Mouse (Mus musculus): Measurements from ENCODE around the gene Stx19.

Gene Stx19

DNA sequence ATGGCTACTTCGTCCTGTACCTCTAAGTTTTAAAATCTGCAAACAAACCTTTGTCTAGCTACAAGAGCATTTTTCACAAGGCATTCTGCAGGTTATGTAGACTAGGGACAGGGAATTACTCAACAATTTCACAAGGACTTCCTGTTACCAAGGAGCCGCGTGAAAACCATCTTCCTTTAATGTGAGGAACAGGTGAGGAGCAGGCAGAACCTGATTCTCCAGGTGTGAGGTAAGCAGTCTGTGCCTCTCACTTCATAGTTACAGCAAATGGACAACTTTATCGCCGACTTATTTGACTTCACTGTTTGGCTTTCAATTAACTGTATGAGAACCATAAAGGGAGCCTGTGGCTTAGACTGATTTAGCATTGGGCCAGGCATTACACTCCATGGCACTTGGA is at the start of gene Stx19:
Stx19 (plus strand) TSS at position 186 of the 400 bp plus-strand sequence.
- DNase-seq: no peak

DNA sequence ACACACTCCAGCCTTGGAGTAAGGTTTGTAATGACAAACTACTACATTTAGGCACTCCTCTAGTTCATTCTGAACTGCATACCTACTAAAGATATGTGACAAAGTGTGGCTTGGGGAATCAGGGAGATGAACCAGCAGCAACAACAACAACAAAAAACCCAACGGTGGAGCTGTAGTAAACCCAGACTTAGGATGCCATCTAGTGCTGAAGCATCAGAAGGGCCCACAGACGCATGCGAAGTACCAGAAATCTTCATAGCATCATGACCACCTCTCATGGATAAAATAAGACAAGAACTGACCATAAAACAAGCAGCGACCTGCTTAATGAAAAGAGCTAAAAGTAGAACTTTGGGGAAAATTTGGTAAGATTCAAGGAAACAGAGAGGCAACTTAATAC is 41.0 kb upstream of the Stx19 start:
- no peak for DNase-seq

DNA sequence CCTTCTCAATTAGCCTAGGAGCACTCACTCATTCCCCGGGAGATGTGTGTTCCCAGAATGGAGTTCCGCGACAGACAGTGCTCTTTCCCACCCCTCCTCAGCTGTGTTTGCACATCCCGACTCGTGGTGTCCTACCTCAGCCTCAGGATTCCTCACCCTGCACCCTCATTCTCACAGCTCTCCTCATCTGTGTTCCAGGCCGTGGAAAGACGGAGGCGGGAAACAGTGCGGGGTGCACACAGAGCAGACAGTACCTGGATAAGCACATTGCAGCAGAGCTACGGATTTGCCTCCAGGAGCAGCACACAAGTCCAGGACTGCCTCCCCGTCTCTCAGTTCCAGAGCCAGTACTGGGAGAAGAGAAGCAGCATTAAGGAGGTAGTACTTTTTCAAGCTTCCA is 38.4 kb upstream of the Stx19 start:
- no peak for DNase-seq

DNA sequence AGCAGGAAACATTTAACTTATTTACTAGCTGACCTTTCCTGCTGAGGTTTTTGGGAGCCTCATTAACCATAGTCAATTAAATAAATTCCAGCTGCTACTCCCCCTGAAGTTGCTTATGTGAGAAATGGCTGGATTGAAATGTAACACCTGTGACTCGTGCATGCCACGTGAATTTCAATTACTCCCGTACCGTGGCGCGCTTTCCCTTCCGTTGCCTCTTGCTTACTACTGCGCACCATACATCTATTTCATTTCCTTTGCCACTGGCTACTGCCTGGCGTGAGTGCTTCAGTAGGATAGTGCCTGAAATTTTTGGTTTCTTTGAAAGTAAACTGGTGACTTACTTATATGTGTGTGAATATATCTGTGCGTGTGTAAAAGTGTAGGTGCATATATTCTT is 36.2 kb upstream of the Stx19 start:
- no peak for DNase-seq

DNA sequence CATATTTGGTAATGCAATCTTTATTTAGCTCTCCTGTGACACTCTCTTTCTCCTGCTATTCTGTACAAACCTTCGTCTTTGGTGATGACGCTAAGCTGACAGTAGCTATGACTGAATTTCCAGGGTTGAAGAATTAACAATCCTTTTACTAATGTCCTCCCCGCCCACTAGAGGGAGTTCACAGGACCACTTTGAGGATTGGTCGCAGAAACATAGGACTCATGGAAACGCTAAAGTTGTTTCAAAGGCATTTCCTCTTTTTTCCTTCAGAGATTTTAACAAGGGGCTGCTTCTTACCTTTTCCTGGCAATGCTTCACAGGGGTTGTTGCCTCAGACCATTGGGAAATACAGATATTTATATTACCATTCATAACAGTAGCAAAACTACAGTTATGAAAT is 32.2 kb upstream of the Stx19 start:
- DNase-seq: peak; percentile 30

DNA sequence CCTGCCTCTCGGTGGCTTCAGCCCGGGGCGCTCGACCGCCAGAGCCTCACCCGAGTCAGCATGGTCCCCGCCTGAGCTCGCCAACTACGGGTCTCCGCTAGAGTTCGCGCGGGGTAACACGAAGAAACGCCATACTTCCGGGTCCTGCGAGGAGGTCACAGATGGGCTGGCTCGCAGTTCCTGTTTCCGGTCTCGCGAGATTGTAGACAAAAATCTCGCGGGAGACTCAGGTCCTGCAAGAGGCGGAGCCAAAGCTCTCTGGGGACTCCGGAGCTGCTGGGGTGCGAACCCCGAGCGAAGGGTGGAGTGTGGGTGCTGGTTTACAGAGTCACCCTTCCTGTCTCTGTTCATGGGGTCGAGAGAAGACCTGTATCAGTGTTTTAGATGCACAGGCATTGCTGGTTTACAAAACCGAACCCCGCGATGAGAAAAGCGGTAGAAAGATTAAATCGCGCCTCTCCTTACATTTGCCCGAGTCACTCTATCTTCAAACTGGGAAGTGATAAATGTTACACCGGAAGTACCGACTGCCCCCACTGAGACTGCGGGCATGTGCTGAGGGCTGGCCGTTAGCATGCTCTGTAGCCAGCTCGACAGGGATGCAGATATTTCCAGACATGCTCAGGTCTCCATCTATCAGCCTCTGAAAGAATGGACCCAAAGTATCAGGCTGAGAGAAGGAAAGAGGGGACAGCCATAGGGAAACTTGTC is 27.7 kb upstream of the Stx19 start, which contains the start of gene Nsun3:
Nsun3 (minus strand) TSS at position 198 of the 711 bp plus-strand sequence.
- DNase-seq: peak; percentile 98

DNA sequence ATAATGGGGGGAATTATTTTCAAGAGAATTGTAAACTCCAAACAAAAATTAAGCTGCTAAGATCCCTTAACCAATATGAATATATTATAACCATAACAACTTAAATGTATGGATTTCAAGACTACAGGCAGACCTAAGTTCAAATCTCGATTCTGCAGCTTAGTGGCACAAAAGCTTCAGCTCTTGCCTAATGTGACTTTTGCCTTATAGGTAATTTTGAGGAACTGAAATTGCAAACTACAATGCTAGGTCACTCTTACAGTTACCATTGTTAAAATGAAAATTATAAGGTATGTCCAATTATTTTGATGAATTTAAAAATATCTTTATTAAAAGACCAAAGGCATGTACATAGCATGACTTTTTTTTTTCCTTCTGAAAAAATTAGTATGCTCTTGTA is 17.9 kb upstream of the Stx19 start:
- DNase-seq: no peak

DNA sequence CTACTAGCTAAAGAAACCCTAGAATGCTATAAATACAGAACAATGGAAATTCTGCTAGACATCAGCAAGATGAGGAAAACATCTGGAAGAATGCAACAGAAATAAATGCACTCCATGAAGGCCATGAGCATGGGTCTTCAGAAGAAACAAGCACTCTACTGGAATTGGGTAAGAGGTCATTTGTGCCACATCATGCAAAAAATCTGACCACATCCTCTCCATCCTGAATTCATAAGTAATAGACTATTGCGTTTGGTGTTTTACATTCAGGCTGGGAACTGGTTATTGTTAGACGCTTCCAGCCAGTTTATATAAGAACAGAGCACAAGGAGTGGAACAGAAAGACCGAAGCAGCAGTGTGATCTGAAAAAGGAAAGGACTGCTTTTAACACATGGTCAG is 15.7 kb upstream of the Stx19 start:
- DNase-seq: no peak

DNA sequence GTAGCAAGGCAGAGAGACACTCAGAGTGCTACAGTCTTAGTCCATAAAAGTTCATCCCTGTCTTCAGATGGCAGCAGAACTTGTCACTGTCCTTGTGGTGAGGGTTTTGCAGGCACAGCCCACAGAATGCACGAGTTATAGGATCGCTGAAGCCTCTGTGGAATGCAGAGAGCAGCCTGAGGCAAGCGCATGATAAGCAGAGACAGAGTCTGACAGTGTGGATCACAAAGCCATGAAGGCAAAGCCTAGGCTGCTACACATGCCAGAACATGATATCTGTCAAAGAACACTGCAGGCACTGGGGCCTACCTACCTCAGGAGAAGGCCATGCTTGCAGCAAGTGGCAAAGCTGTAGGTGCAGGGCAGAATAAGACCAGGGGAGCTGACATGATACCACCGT is 15.1 kb upstream of the Stx19 start:
- DNase-seq: no peak

DNA sequence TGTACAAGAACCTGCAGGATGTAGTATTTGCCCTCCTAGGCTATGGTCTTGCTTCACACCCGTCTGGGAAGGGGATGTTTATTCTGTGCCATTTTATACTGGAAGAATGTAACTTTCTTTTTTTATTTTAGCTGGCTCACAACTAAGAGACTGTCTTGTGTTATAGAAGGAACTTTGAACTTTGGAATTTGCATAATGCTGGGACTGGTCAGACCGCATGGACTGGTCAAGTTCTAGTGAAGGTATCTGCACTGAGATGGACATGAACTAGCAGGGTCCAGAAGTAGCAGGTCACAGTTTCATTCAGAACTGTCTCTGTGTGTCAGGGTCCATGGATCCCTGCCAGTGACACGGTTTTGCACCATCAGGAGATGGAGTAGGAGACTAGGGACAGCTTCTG is 14.6 kb upstream of the Stx19 start:
- no peak for DNase-seq

DNA sequence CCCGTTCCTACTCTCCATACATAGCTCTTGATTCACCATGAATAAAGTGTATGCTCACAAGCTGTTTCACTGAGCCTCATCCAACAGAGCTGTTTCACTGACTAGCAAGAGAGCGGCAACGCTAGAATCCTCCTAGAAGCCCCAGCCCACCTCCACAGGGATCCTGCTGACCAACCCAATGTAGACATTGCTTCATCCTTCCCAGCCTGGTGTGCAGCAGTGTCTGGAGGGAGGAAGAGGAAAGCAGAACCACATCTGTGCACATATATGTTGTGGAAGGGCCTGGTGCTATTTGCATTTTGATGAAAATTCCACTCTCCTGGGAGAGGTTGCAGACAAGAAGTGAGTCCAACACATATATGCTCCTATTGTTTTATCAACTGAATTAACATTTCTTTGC is 9.9 kb upstream of the Stx19 start:
- no peak for DNase-seq

DNA sequence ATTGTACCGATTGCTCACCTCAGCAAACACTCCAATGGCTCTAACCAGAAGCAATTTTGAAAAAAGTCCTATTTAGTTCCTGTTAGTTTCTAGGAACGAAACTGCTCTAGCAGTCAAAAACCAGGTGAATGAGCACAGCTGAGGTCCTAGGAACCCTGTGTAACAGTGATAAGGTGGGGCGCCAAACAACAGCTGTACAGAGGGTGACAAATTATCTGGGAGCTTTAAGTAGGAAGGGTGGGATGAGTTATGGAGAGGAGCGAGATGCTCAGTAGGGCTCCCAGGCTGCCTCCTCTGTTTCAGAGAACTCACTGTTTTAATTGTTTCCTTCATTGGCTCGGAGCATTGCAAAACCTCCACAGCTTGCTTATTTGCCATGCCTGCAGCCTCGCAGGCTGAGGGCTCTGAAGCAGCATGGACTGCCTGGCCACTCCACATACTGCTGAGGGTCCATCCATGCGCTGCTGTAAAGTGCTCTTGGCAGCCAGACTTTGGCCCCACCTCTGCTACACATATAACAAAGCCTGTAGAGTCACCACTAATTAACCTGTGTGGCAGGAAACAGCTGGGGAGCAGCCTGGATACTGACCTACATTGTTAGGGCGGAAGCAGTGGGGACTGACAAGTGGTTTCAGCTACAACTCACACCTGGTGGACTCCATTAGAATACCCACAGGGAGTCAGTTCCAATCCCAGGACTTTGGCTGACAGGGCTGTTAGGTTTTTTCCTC is 7.1 kb upstream of the Stx19 start:
- peak; percentile 29 for DNase-seq

DNA sequence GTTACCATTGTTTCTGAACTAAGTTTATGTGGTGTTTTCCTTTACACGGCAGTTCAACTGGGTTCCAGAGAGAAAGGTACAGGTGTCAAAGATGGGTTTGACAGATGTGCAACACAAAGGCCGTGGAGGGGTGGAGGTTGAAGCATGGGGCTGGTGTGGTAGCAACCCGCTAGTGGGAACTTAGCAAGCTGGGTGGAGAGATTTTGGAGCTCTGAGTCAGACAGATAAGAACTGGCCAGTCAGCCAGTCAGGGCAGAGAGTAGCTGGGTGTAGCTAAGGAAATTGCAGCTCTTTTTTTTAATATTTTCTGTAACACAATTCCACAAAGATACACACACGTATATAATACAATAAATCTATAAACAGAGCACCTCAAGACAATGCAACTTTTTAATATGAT is 3.6 kb upstream of the Stx19 start:
- no peak for DNase-seq

DNA sequence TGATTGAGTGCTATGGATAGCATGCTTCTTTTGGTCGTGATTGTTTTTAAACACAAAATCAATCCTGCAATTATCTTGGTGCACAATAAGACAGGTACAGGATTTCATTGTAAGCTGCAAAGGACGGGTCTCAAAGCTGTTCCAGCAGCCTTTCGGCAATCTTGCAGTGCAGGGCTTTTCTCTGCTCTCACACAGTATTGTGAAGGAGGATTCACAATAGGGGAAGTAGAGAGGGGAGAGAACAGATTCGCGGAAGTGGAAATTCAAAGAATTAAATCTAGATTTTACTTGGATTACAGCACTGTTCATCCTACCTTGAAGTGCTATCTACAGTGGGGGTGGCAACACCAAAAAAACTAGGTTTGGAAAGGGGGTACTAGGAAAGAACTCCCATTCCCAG is 686 bp upstream of the Stx19 start:
- DNase-seq: no peak

DNA sequence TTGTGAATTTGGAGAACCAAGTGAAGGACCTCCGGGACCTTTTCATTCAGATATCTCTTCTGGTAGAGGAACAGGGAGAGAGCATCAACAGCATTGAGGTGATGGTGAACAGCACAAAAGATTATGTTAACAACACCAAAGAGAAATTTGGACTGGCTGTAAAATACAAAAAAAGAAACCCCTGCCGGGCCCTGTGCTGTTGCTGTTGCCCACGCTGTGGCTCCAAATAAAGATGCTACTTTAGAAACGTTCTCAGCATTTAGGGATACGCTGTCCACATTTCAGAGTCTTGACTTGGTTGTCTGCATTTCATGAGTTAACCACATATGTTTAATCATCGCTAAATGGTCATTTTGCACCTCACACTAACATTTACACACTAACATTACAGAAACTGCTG is 8.0 kb downstream of the Stx19 start:
- DNase-seq: no peak

DNA sequence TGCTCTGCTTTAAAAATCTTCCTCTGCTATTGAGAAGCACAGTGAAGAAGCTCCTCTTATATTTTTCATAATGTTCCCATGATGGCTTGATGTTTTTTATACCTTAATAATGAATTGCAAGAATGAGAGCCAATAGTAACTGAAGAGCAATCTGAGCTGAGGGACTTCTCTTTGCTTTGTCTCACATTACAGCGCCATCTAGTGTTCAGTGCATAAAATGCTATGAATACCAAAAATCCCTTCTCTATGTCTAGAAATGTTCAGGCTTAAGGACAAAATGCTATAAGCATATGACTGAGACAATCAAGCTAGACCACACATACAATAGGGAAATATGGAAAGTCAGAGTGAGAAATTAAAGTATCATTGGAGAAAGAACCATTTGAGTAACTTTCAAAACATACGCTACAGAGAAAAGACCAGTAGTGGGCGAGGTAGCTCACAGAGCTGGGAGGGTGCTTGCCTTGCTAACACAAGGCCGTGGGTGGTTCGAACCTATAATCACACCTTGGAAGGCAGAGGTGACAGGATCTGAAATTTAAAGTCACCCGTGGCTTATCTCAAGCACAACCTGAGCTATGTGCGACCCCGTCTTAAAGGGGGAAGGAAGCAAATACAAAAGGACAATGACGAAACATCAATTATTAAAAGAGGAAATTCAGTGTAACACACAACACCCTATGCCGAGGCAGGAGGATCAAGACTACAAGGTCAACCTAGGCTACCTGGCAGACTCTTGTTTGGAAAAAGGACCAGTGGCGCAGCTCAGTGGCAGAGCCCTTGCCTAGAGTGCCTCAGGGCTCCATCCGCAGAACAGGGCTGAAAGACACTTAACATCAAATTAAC is 11.9 kb downstream of the Stx19 start:
- peak; percentile 68 for DNase-seq

DNA sequence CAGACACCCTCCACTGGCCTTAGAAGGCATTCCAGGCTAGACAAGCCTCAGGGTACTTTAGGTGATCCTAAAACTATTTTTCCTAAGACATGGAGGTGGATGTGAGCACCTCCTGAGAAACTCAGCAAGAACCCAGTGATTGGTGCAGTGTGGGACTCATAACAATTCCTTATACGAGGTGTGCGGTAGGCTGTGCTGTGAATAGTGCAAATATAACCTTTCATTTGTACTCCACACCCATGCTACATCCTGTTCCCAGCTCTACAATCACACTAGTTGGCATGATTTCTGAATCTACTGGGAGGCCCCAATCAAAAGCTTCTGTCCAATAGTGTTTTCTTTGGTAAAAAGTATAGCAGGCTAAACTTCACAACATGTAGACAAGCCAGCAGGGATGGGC is 17.6 kb downstream of the Stx19 start:
- DNase-seq: no peak

DNA sequence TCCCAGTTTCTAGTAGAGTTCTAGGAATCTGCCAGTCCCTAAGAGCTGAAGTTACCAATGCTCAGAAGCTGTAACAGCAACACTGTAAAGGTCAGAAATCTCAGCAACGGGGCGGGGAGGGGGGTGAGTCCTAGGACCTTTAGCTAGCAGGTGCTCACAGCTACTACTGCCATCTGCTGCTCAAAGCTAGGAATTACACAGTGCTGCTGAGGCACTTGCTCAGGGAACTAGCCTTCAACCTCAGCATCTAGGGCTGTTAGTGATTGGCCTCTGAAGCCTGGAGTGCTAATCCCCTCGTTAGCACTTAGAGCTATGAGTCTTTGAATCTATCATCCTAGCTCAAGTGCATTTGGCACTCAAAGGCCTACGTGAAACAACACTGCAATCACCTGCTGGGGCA is 18.0 kb downstream of the Stx19 start:
- DNase-seq: peak; percentile 80

DNA sequence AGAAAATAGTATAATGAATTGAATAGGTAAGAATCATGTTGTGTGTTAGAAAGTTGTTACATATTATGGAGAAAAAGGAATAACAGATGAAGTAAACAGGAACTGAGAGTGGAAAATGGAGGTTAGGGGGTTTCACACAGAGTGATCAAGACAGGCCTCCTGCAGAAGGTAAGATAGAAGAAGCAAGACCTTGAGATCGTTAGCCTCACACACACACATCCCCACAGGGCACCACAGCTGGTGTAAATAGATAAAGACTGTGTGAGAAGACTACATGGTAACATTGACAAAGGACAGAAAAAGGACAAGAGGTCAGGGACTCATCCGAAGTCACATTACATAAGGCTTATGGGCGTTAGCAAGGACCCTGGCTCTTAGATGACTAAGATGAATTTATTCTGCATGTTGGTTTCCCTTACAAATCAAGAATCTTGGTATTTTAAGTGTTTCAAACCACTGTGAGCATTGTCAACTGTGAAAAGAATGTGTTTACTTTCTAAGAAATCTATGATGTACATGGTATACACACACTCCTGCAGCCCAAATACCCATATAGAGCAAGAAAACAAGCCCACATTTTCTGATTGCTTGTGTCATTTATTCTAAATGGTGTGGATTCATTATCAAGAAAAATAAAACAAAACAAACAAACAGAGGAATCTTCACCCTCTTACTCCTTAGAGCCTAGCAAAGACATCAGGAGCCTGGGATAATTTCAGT is 19.7 kb downstream of the Stx19 start:
- no peak for DNase-seq

DNA sequence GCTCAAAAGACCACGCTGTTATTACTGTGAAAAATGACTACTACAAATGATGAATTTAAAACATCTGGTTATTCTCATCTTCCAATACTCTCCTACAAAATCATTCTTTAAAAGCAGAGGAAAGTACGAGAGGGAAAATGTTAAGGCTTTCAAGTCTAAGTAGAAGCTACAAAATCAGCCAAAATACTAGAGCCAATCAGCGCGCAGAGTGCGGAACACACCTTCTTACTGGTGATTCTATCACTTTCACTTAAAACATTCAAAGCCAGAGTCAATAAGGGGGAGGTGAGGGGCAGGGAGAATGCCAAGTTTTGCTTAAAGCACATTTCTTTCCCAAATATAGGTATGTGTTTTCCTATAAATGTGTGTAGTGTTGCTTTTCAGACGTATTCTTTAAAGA is 30.9 kb downstream of the Stx19 start:
- no peak for DNase-seq

DNA sequence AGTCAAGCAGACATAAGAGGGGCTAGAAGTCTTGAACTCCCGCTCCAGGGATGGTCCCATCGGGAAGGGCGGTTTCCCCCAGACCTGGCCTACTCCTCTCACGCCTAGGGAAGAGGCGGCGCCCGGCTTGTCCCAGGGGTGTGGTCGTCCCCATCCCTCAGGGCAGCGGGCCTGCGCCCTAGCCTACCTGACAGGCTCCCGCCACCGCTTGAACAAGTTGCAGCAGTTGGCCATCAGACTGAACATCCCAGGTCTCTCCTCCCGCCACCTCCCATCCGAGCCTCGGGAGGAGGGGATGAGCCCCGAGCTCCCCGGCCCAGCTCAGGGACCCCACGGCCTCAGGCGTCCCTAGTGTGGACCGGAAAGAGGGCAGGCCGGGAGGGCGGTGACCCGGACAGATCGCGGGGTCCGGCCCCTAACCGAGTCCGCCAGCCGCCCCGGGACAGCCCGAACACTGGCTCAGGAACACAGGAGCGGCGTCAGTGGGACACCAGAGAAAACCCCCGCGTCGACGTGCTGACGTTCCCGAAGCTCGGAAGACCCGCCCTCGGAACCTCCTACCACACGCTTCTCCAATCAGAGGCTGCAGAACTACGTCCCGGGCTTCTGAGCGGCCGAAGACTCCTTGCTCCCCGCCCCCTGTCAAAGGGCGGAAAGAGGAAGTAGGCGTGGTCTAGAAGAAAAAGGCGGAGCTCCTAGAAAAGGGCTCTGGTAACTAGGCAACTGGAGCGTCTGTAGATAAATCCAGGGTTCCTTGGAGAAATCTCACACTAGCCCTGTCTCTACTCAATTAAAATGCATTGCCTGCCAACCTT is 32.2 kb downstream of the Stx19 start, which contains the start of gene Arl13b:
Arl13b (minus strand) TSS at position 543 of the 815 bp plus-strand sequence.
- DNase-seq: peak; percentile 99
